Mouse (Mus musculus): Measurements from ENCODE around the gene Gm11938.
"Not testable (repeated sequence)": the region's sequence is repeated elsewhere in the genome, so short reads cannot be mapped to it uniquely, and the experiment has no call there.

Gm11938 gene

GRCm38 (mm10) chr11:99603208-99603607 lies at the start of gene Gm11938:
Gene Gm11938 (minus strand): TSS chr11:99603308.
- not testable (repeated sequence) for DNase-seq

DNA sequence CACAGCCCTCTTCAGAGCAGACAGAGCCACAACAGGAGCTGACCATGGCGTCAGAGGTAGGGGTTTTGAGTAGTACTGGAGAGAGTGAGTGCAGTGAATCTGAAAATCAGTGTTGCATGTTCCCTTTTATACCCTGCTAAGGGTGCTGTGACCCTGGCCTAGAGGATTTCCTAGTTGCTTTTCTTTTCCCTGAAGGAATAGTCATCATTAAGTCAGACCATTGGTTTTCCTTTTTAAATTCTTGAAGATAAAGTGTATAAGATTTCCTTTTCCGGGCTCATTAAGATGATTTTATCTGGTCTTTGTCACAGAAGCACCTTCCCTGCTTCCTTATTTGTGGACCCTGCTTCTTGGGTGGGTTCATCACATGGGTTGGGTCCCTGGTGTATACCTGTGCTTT lies 47.0 kb upstream of the Gm11938 start, which contains the start of gene Gm11555:
TSS of gene Gm11555 (minus strand) at position 101 of the 400 bp plus-strand sequence.
- DNase-seq, result no peak

DNA sequence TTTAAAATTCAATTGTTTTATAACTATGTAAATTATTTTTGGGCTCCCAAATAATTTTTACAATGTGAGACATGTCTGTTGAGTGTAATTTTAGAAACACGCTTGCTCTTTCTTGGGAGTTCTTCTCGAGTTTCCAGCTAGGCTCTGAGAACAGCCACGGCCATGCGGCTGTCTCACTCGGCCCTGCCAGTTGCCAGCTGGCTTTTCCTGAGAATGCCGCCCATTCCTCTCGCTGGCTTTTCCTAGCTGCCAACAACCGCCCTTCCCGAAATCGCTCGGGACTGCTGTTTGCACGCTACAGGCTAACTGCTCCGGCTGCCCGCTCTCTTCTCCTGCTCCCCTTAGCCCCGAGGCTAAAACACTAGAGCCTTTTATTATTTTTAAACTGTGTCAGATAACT lies 43.3 kb upstream of the Gm11938 start:
- no peak for DNase-seq

- DNase-seq, result no peak
These were observed 41.2 kb upstream of the Gm11938 start for GRCm38 (mm10) chr11:99644351-99644750.

- DNase-seq, result not testable (repeated sequence)
These were observed 40.6 kb upstream of the Gm11938 start, which contains the start of gene Krtap4-7 for GRCm38 (mm10) chr11:99643635-99644139. Gene Krtap4-7 (minus strand): TSS chr11:99644089.

DNA sequence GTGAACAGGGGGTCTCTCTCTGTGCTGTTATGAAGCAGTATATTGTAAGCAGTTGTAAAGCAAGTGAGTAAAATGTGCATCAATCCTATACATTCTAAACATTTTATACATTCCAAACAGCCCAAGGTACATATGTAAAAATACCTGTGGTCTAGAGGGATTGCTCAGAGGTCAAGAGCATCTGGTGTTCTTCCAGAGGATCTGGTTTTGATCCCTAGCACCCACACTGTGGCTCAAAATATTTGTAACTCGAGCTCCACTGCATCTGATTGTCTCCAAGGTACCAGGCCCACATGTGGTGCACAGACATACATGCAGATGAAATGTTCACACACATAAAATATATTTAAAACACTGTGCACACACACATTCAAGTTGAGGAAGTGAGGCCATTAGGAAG lies 37.8 kb upstream of the Gm11938 start:
- DNase-seq, result no peak

GRCm38 (mm10) chr11:99637086-99637485 lies 34.0 kb upstream of the Gm11938 start:
- no peak for DNase-seq

DNA sequence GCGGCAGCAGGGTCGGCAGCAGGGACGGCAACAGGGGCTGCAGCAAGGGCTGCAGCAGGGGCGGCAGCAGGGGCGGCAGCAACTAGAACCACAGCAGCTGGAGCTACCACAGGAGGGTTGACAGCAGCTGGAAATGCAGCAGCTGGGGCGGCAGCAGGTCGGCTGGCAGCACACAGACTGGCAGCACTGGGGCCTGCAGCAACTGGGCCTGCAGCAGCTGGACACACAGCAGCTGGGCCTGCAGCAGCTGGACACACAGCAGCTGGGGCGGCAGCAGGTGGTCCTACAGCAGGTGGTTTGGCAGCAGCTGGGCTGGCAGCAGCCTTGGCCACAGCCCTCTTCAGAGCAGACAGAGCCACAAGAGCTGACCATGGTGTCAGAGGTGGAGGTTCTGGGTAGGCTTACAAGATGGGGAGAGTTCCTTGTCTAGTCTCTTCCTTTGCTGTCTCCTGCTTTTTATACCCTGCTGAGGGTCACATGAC lies 31.6 kb upstream of the Gm11938 start, which contains the start of gene Krtap4-2:
TSS of gene Krtap4-2 (minus strand) at position 432 of the 482 bp plus-strand sequence.
- DNase-seq, result no peak

DNA sequence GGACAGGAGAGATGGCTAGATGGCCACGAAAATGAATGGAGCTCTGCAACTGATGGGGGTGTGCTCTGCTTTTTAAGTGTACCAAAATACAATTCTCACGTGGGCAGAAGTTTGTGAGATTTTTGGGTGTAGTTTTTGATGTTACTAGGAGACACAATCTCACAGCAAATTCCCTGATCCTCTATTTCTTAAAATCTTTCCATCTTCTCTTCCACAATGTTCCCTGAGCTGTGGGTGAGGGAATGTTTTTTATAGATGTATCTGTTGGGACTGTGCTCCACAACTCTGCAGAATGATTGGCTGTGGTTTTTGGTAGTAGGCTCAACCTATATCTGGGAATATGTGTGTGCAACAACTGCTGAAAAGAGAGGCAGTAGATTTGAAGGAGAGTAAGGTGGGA lies 30.2 kb upstream of the Gm11938 start:
- no peak for DNase-seq

DNA sequence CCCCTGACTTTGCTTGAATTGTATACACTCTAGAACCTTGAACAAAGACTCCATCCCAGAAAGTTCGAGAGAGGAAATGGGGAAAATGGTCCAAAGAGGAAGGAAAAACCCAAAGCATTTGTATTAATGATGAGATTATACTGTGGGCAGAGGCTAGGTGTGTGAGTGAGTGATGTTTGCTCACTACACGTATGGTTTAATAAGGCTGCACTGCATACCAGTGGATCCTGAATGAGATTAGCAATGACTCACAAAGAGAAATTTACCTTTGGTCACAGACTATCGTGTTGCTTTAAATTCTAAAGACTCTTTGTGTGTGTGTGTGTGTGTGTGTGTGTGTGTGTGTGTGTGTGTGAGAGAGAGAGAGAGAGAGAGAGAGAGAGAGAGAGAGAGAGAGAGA lies 27.8 kb upstream of the Gm11938 start:
- DNase-seq, result no peak

DNA sequence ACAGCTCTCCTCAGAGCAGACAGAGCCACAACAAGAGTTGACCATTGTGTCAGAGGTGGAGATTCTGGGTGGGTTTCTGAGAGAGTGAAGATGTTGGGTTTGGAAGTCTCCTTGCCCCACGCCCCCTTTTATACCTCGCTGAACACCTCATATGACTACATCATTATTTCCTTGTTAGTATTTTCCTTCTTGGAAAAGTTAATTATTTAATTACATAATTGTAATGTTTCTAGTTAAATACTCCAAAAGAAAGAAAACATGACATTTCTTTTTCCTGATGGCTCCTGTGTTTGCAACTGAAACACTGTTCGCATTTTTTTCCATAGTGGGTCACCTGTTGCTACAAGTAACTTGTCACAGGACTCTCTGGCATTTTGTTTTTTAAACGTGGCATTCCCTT lies 25.0 kb upstream of the Gm11938 start, which contains the start of gene Krtap4-1:
TSS of gene Krtap4-1 (minus strand) at position 101 of the 400 bp plus-strand sequence.
- DNase-seq, result no peak

GRCm38 (mm10) chr11:99620335-99620734 lies 17.2 kb upstream of the Gm11938 start, which contains the start of gene Gm11562:
Gene Gm11562 (minus strand): TSS chr11:99620435.
- DNase-seq, result no peak

GRCm38 (mm10) chr11:99614796-99615363 lies 11.8 kb upstream of the Gm11938 start, which contains the start of gene Krtap2-4:
Gene Krtap2-4 (minus strand): TSS chr11:99614846.
- DNase-seq, result no peak

- not testable (repeated sequence) for DNase-seq
These were observed 7.0 kb upstream of the Gm11938 start, which contains the start of gene Gm11937 for GRCm38 (mm10) chr11:99610089-99610488. Gene Gm11937 (minus strand): TSS chr11:99610189.

- DNase-seq, result peak; percentile 9
These were observed 6.0 kb upstream of the Gm11938 start for GRCm38 (mm10) chr11:99609126-99609525.

GRCm38 (mm10) chr11:99597742-99598141 lies 5.4 kb downstream of the Gm11938 start, which contains the start of gene Krtap9-3:
Gene Krtap9-3 (minus strand): TSS chr11:99598105.
- DNase-seq, result not testable (repeated sequence)

DNA sequence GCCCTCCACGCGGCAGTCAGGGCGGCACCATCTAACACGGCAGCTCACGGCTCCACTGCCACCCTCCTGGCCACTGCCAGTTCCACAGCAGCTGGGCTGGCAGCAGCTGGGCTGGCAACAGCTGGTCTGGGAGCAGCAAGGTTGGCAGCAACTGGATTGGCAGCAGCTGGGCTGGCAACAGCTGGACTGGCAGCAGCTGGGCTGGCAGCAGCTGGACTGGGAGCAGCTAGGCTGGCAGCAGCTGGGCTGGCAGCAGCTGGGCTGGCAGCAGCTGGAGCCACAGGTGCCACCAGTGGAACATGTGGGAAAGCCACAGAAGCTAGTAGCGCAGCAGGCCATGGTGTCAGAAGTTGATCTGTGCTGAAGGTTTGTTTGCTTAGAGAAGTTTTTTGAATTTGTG lies 12.1 kb downstream of the Gm11938 start, which contains the start of gene Krtap1-3:
TSS of gene Krtap1-3 (minus strand) at position 359 of the 400 bp plus-strand sequence.
- no peak for DNase-seq

- no peak for DNase-seq
These were observed 18.0 kb downstream of the Gm11938 start for GRCm38 (mm10) chr11:99585096-99585495.

- no peak for DNase-seq
These were observed 19.8 kb downstream of the Gm11938 start, which contains the start of gene Krtap1-4 for GRCm38 (mm10) chr11:99583245-99583704. Gene Krtap1-4 (minus strand): TSS chr11:99583654.

DNA sequence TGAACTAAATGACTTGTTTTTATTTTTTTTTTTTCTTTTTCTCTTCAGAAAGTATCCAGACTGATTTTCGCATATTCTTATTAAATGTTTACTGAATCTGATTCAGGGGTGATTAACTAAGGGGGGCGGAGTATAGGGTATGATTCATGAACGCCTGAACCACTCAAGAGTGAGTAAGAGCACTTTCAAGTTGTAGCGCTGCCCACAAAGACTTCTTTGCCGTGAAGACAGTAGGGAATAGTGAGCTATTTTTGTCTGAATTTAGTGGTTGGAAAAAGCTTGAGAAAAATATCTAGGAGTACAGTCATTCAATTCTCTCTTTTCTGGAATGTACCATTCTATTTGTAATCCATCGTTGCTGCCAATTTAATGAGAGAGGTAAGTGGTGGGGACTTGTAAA lies 21.5 kb downstream of the Gm11938 start:
- DNase-seq, result no peak

- no peak for DNase-seq
These were observed 22.1 kb downstream of the Gm11938 start for GRCm38 (mm10) chr11:99581051-99581450.

DNA sequence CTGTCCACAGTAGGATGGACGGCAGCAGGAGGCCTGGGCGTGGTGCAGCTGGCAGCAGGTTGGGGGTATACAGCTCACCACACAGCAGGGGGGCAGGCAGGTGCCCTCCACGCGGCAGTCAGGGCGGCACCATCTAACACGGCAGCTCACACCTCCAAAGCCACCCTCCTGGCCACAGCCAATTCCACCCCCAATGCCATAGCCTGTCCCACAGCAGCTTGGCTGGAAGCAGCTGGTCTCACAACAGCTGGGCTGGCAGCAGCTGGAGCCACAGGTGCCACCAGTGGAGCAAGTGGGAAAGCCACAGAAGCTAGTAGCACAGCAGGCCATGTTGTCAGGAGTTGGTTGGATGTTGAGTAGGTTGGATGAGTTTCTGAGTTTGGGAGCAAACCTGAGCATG lies 22.5 kb downstream of the Gm11938 start, which contains the start of gene Krtap1-5:
TSS of gene Krtap1-5 (minus strand) at position 381 of the 400 bp plus-strand sequence.
- DNase-seq, result no peak

GRCm38 (mm10) chr11:99574106-99574505 lies 29.0 kb downstream of the Gm11938 start:
- DNase-seq, result peak; percentile 28

GRCm38 (mm10) chr11:99573164-99573563 lies 29.9 kb downstream of the Gm11938 start:
- DNase-seq, result no peak
